Mouse (Mus musculus) kidney, postnatal 0 days (tissue): ENCODE results near the gene Megf9. TPM values are rescaled to one million over a fixed set of nuclear protein-coding genes. Genes with fewer than 3 reads are reported as not detected.

Source experiments
- ATAC-seq: fragments of 200-750 bp; cut with Nextera tagmentation; replicated peaks from 2 replicates; pipeline ENCODE4 v1.8.0; 2017; ENCODE audit warnings: low read depth, moderate number of reproducible peaks, moderate TSS enrichment, moderate library complexity; ENCODE audit not compliant: low FRiP score
- DNase-seq: peaks from one replicate; pipeline ENCODE4 v3.0.0-alpha.2; 2016; ENCODE audit warnings: low spot score
- H3K27ac ChIP-seq: fragments of 300-500 bp; sonication (generic); 2 replicates; pipeline ENCODE4 v1.5.1; 2014; ENCODE audit warnings: mild to moderate bottlenecking
- H3K27me3 ChIP-seq: fragments of 300-500 bp; sonication (generic); 2 replicates; pipeline ENCODE4 v1.6.1; 2014; ENCODE audit warnings: low read length, mixed read lengths; ENCODE audit not compliant: insufficient read depth
- H3K36me3 ChIP-seq: fragments of 300-500 bp; sonication (generic); 2 replicates; pipeline ENCODE4 v1.6.1; 2014; ENCODE audit warnings: low read length, mixed read lengths; ENCODE audit not compliant: insufficient read depth
- H3K4me1 ChIP-seq: fragments of 300-500 bp; sonication (generic); replicated peaks from 2 replicates; pipeline ENCODE4 v1.6.1; 2014; ENCODE audit warnings: antibody characterized with exemption, low read length, mixed read lengths; ENCODE audit not compliant: insufficient read depth
- H3K4me2 ChIP-seq: fragments of 300-500 bp; sonication (generic); 2 replicates; pipeline ENCODE4 v1.6.1; 2014; ENCODE audit warnings: mild to moderate bottlenecking, low read length, moderate library complexity, mixed read lengths
- H3K4me3 ChIP-seq: fragments of 300-500 bp; sonication (generic); replicated peaks from 2 replicates; pipeline ENCODE4 v1.5.1; 2014; ENCODE audit warnings: low read depth, low read length
- H3K9ac ChIP-seq: fragments of 300-500 bp; sonication (generic); 2 replicates; pipeline ENCODE4 v1.6.1; 2014; ENCODE audit warnings: low read depth, low read length
- H3K9me3 ChIP-seq: fragments of 300-500 bp; sonication (generic); replicated peaks from 2 replicates; pipeline ENCODE4 v1.6.1; 2016; ENCODE audit warnings: low read length, inconsistent platforms, mixed read lengths
- CTCF ChIP-seq: IDR thresholded peaks from 2 replicates; pipeline ENCODE4 v1.5.1; 2016; ENCODE audit warnings: antibody characterized with exemption, low read depth, mild to moderate bottlenecking, moderate library complexity
- WGBS: fragments of 180-500 bp; shearing (Covaris S2); extraction: QIAGEN DNeasy Blood & Tissue Kit; methylation state at CpG from one replicate; pipeline ENCODE4 v1.1.7; 2014; 5-methylcytosine and 5-hydroxymethylcytosine counted together
- polyA plus RNA-seq: library from polyadenylated mRNA; unstranded; fragments of >200 nt; fragmentation: Nextera tagmentation; extraction: Ambion mirVana; gene quantifications from 2 replicates; pipeline ENCODE4 v1.2.1, GENCODE M21; 2015

The Megf9 gene
- polyA plus RNA-seq, 1 experiment from 2014 or later: 13.4 TPM

- no peak for TF ChIP-seq CTCF
- H3K9me3 ChIP-seq: no peaks in the 10 kb centered on the region
- ATAC-seq (no peak), DNase-seq (no peak)
- no peak overlapping the region for H3K4me3 ChIP-seq
- no peak overlapping the region for H3K27ac ChIP-seq
- H3K4me1 ChIP-seq: no peaks in the 10 kb centered on the region
- no peak overlapping the region for H3K9ac ChIP-seq
- no peaks in the 10 kb centered on the region for H3K27me3 ChIP-seq
- H3K36me3 ChIP-seq: no peaks in the 10 kb centered on the region
- H3K4me2 ChIP-seq: no peak overlapping the region
Observed at GRCm38 (mm10) chr4:70461416-70461815, 73.4 kb downstream of the Megf9 start.

GRCm38 (mm10) chr4:70452161-70452560, 82.6 kb downstream of the Megf9 start:
- no peaks in the 10 kb centered on the region for H3K27me3 ChIP-seq
- no peak overlapping the region for H3K9ac ChIP-seq
- ATAC-seq: no peak
- no peak overlapping the region for H3K4me2 ChIP-seq
- no peak overlapping the region for H3K27ac ChIP-seq
- 87% methylated on average over 3 of the region's 3 CpGs for WGBS
- H3K4me1 ChIP-seq: no peaks in the 10 kb centered on the region
- TF ChIP-seq CTCF: no peak
- no peaks in the 10 kb centered on the region for H3K9me3 ChIP-seq
- 0 out of 2 replicates have a peak, but pooled peaks cover 3% of the 10 kb centered on the region for H3K36me3 ChIP-seq
- H3K4me3 ChIP-seq: no peak overlapping the region
- no peak for DNase-seq

GRCm38 (mm10) chr4:70451750-70452149, 83.0 kb downstream of the Megf9 start:
- Histone ChIP-seq H3K4me3 (no peak overlapping the region), H3K36me3 (0 out of 2 replicates have a peak, but pooled peaks cover 3% of the 10 kb centered on the region), H3K27ac (no peak overlapping the region), H3K9ac (no peak overlapping the region), H3K27me3 (no peaks in the 10 kb centered on the region), H3K4me1 (no peaks in the 10 kb centered on the region), H3K9me3 (no peaks in the 10 kb centered on the region), H3K4me2 (no peak overlapping the region)
- peak; percentile 88 for DNase-seq
- ATAC-seq: no peak
- TF ChIP-seq CTCF: peak; percentile 94
- 0% methylated on average over 2 of the region's 2 CpGs for WGBS

- 93% methylated on average over 1 of the region's 1 CpGs for WGBS
- H3K36me3 ChIP-seq: 0 out of 2 replicates have a peak, but pooled peaks cover 3% of the 10 kb centered on the region
- H3K27me3 ChIP-seq: no peaks in the 10 kb centered on the region
- H3K4me1 ChIP-seq: no peaks in the 10 kb centered on the region
- DNase-seq (no peak), ATAC-seq (no peak)
- no peak overlapping the region for H3K4me2 ChIP-seq
- TF ChIP-seq CTCF: peak; percentile 41
- no peak overlapping the region for H3K4me3 ChIP-seq
- no peak overlapping the region for H3K27ac ChIP-seq
- H3K9ac ChIP-seq: no peak overlapping the region
- H3K9me3 ChIP-seq: no peaks in the 10 kb centered on the region
Observed at GRCm38 (mm10) chr4:70449668-70450067, 85.1 kb downstream of the Megf9 start.

- Histone ChIP-seq H3K9ac (no peak overlapping the region), H3K4me2 (no peak overlapping the region), H3K4me3 (no peak overlapping the region), H3K27me3 (no peaks in the 10 kb centered on the region), H3K4me1 (no peaks in the 10 kb centered on the region), H3K27ac (no peak overlapping the region), H3K9me3 (no peaks in the 10 kb centered on the region), H3K36me3 (no peaks in the 10 kb centered on the region)
- ATAC-seq (no peak), DNase-seq (no peak)
- no peak for TF ChIP-seq CTCF
- WGBS: 81% methylated on average over 3 of the region's 3 CpGs
Observed at GRCm38 (mm10) chr4:70446774-70447173, 88.0 kb downstream of the Megf9 start.

- no peak overlapping the region for H3K27ac ChIP-seq
- H3K9ac ChIP-seq: no peak overlapping the region
- H3K4me3 ChIP-seq: no peak overlapping the region
- no peaks in the 10 kb centered on the region for H3K27me3 ChIP-seq
- no peaks in the 10 kb centered on the region for H3K36me3 ChIP-seq
- ATAC-seq (no peak), DNase-seq (no peak)
- no peak for TF ChIP-seq CTCF
- WGBS: 77% methylated on average over 2 of the region's 2 CpGs
- no peak overlapping the region for H3K4me2 ChIP-seq
- H3K4me1 ChIP-seq: no peaks in the 10 kb centered on the region
- no peaks in the 10 kb centered on the region for H3K9me3 ChIP-seq
Observed at GRCm38 (mm10) chr4:70420202-70420601, 114.6 kb downstream of the Megf9 start.

- Histone ChIP-seq H3K4me2 (no peak overlapping the region), H3K4me3 (no peak overlapping the region), H3K4me1 (0 out of 2 replicates have a peak, but pooled peaks cover 7% of the 10 kb centered on the region), H3K27ac (no peak overlapping the region), H3K9ac (no peak overlapping the region), H3K36me3 (no peaks in the 10 kb centered on the region), H3K27me3 (no peaks in the 10 kb centered on the region), H3K9me3 (no peaks in the 10 kb centered on the region)
- TF ChIP-seq CTCF: no peak
- no peak for ATAC-seq
- WGBS: 58% methylated on average over 2 of the region's 2 CpGs
- DNase-seq: peak; percentile 12
Observed at GRCm38 (mm10) chr4:70412126-70412525, 122.7 kb downstream of the Megf9 start.
